Mouse (Mus musculus) left cerebral cortex, adult 8-10 months (tissue): ENCODE results near the gene Vti1a. TPM values are rescaled to one million over a fixed set of nuclear protein-coding genes. Genes with fewer than 3 reads are reported as not detected.

Source experiments
- DNase-seq, 2 experiments: peaks; one replicate each; pipeline ENCODE4 v3.0.0; 2022; ENCODE audit warnings: low spot score in 2 of 2
- total RNA-seq, 4 experiments: library from RNA; stranded (reverse); gene quantifications; 2 replicates each; pipeline ENCODE4 v1.2.4; 2022

Gene Vti1a
- 10 to 100 TPM; 62.8 to 67.7 (median 64.3) TPM for total RNA-seq

DNA sequence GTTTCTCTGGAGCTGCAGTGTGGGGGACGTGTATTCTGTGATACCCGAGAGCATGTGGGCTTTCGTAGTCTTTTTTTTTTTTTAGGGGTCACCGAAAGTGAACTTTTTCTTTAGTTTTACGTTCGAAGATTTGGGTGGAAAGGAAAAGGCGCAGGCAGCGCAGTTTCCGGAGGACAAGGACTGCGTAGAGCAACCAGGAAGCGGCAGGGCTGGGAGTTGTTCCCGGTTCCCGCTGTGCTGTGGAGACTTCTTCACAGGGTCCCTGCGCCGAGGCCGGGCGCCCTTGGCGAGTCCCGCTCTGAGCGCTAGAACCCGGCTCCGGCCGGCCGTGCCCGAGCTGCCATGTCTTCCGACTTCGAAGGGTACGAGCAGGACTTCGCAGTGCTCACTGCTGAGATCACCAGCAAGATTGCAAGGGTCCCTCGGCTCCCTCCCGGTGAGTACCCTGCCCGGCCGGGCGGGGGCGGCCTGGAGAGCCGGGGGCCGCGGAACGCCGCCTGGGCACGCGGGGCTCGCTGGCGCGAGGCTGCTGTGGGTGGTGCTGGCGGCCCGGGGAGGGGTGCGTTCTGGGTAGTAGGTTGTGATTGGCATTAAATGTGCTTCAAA, at the start of gene Vti1a:
Gene Vti1a, plus strand, starts transcription at position 187 of the 606 bp plus-strand sequence.
- peak; percentile 73 to 81 for DNase-seq

DNA sequence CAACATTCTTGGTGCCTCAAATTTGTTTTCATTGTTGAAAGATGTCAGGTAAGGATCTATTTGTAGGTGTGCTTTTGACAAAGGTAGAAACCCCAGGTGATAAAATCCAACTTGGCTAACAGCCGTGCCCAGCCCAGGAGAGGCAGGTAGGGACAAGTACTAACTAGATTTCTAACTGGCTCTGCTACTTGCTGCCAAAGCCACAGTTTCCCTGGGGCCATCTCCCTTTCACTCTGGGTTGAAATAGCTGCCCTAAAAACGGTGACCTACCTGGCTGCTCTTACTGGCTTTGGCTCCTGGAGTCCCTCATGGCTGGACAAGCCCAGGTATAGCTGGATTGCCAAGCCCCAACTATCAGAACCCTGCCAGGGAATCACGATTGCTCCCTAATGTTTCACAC, 49.3 kb upstream of the Vti1a start:
- DNase-seq, result no peak

DNA sequence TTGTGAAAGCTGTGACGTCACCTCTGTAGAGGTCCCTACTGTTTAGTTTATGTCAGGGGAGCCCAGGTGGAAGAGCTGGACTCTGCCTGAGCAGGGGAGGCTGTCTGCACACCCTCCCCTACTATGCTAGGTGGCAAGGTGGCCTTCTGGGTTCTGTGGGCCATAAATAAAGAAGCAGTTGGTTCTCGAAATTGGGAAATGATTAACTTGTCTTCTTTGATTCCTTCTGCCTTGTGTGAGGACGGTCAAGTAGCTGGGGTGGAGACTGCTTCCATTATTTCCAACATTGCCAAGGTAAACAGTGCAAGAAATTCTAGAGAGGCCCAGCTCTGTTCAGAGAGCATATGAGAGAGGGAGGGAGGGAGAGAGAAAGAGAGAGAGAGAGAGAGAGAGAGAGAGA, 47.9 kb upstream of the Vti1a start:
- no peak for DNase-seq

DNA sequence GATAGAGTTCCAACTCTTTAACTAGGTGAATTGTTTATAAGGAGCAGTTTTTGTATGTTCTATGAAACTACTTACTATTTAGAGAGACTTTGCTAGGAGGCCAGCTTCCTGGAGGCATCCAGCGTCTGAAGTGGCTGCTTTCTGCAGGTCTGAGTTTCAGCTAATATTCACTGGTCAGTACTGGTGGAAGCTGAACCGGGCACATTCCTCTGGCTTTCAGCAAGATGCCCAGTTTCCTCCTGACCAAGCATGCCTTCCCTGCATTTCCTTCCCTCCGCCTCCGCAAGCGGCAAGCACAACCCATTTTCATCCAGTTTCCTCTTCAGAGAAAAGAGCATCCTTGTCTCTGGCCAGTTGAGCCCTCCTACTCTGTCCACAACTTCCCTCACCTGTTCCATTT, 47.0 kb upstream of the Vti1a start:
- no peak for DNase-seq

DNA sequence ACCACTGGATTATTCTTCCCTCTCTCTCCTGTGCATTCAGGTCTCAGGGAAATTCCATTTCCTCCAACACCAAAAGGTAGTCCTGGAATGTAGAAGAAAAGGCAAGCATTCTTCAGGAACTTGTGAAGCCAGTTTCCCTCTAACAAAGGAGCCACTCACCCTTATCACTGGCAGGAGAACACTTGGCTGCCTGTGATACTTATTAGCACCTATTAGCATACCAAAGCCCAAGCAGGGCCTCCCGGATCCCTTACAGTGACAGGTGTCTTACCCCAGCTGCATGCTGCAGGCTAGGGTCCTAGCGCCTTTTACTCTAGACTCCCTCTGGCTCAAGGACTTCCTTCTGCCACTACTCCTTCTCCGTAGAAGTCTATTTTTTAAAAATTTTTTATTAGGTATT, 44.6 kb upstream of the Vti1a start:
- no peak for DNase-seq

DNA sequence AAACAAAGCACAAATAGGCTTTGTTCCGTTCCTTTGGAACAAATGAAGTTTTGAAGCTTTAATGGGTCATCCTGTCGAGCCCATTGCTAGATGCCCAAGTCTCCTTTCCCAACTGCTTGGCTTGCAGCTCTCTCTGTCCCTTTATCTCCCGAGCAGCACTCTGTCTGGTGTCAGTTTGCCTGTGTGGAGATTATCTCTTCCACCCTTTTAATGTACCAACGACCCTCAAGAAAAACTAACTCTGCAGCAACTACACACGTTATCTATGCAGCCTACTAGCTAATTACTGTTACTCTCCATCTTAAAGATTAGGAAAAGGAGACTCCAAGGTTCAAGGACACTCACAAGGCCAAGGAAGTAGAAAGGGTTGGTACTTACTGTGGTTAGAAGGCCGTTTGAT, 42.8 kb upstream of the Vti1a start:
- DNase-seq, result no peak

DNA sequence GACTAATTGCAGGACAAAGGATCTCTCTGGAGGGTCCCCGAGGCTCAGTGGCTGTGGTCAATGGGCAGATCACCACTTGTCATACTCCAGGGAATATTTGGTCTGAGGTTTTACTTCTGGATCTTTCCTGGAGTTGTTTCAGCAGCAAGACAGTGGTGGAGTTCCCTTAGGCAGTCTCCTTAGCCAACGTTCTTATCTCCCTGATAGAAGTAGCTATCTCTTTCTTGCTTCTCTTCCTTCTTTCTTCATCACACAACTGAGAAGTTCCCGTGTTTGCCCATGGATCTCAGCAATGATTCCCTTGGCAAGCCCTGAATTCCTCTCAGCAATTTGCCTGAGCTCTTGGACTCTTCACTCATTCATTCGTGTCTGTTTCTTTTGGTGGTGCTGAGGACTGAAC, 40.0 kb upstream of the Vti1a start:
- no peak for DNase-seq

DNA sequence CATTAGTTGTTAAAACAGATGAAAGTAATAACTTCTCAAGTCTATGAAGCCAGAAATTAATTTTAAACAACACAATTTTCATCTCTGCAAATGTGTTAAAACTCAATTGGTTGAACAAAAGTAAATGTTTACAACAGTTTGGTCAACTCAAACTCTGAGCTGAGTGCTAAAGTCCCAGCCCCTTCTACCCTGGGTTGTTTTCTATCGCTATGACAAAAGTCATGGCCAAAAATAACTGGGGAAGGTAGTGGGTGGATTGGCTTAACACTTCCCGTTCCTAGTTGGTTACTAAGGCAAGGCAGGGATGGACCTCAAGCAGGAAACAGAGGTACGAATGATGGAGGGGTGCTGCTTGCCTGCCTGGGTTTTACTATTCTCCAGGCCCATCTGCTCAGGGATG, 39.3 kb upstream of the Vti1a start:
- no peak for DNase-seq

DNA sequence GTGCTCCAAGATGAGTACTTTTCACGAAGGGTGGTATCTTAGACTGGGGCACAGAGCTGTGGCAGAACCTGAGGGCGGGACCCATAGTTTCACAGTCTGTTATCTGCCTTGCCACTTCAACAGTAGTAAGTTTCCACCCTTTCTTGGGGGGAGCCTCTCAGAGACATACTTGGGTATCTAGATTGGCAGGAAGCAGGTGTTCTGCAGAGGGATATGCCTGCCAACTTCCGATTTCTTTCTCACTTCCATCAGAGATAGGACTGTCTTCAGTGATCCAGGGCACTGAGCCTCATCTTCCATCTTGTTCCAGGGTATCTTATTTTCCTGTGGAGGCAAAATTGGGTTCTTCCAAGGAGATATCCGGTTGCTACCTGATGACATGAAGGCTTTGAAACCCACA, 32.0 kb upstream of the Vti1a start:
- DNase-seq, result no peak

DNA sequence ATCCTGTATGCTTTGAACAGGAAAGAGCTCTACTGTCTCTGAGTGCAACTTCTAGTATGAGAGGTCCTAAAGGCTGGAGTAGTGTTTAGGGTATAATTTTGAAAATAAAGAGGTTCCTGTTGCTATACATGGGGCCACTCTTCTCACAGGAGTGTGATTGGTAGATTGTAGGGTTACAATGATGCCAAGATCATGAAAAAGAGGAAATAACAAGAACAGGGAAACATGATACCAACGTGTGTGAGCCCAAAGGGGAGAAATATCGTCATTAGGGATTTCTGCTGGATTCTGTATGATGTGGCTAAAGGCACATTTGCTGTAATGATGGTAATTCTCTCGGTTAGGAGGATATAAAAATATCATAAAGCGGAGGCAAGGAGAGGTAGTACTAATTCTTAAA, 30.1 kb upstream of the Vti1a start:
- no peak for DNase-seq

DNA sequence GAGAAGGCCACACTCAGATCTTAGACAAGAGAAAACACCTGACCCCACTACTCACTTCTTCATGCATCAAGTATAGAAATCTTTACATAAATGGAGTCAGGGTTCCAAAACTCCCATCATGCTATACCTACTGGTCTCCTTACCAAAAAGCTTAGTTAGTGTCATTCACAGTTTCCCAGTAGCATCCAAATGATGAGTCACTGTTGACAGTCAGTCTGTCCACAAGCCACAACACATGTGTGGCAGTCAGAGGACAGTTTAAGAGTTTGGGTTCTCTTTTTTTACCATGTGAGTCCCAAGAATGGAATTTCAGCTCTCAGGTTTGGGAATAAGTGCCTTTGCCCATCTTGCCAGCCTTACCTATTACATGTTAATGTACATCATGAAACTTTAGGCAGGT, 27.1 kb upstream of the Vti1a start:
- DNase-seq, result no peak

DNA sequence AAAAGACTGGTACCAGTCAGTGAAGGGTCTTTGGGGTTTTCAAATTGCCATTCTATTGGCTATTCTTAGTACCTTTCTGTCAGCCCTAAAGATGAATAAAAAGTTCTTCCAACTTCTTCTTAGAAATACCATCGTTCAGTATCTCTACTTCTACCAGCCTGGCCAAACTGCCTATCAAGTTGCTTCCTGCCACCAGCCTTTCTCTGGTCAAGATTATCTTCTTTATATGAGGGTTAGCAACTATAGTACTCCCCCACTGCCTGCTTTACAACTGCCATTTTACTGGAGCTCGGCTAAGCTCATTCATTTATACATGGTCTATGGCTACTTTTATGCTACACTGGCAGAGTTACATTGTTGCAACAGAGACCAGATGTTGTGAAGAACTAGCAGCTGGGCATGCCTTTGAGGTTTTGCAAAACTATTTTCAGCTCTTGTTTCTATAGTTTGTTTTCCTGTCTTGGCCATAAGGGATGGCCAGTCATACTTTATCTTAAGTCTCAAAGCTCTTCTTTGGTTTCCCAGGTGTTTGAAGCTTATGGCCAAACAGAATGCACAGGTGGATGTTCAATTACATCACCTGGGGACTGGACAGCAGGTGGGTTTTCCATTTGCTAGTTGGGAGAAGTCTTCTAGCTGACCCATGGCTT, 25.3 kb upstream of the Vti1a start:
- DNase-seq, result no peak

DNA sequence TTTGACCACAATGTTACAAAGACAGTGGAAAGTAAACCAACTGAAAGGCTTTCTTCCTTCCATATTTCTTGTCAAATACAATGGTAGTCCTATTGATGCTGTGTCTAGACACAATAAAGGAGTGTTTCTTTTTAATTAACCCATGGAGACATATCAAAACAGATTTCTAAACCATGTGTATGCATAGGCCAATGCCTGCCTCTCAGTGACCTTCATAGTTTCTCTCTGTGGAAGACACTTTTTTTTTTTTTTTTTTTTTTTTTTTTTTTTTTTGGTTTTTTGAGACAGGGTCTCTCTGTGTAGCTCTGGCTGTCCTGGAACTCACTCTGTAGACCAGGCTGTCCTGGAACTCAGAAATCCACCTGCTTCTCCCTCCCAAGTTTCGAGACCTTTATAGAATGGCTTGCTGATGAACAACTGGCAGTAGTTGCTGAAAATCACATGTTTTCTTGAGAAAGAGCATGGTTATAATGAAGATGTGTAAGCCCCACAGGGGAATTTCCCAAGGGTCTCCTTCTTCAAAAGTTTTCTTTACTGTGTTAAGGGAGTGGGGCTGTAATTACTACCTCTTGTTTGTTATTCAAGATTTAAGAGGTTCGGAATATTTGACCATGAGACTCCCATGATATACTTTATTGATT, 23.8 kb upstream of the Vti1a start:
- DNase-seq, result no peak

DNA sequence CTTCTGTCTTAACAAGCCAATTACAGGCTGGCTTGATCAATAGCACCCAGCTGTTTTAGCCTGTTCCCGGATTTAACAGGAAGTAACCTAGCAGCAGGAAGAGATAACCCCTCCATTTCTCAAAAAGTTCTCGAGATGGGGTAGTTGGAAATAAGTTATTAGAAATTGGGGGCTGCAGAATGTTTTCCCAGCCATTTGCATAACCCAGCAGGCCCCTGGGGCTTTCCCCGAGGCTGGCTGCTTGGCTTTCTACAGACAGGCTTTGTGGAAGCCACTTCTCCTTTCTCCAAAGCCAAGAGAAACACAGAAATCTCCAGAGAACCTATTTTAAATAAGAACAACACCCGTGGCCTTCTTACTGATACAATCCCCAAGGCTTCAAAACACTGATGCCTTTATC, 22.9 kb upstream of the Vti1a start:
- no peak for DNase-seq

DNA sequence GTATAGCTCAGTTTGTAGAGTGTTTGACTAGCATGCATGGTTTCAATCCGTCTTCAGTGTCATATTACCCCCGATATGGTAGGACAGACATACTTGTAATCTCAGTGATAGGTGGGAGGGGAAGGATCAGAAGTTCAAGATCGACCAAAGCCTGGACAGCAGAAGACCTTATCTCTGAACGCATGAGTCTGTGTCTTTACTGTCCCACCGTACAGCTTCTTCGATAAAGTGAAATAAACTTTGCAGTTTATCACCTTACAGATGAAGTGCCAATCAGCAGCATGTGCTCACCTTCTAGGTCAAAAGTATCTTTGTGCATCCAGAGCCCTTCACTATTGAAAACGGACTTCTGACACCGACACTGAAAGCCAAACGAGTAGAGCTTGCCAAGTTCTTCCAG, 21.0 kb upstream of the Vti1a start:
- DNase-seq, result no peak

DNA sequence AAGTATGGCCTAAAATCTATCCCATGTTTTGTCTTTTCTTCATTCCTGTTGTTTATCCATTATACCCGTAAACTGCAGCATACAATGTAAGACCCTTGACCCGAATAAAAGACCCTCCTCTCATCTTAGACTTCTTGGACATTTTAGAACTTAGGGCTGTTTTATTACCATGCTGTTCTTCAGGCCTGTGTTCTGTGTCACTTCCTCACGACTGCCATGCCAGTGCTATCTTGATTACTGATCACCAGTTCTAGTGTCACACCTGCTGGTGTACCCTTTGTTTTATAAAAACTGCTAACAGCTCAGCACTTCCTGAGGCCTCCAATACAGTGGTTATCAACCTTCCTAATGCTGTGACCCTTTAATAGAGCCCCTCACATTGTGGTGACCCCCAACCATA, 20.5 kb upstream of the Vti1a start:
- no peak for DNase-seq

DNA sequence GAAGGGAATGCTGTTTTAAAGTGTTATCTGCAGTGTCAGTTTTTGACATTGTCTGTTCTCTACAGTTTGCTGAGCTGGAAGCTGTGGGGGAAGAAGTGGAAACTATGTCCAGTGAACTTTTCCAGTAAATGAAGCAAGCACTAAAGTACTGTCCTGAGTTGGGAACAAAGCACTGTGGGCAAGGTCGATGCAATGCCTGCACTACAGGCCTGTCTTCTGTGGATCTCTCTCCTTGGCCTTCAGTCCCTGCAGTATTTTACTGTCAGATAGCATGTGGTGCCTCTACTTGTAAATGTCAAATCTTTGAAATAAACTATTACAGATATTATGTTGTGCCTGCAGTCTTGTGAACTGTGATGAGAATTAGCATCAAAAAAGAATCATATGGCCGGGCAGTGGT, 19.8 kb upstream of the Vti1a start:
- no peak for DNase-seq

DNA sequence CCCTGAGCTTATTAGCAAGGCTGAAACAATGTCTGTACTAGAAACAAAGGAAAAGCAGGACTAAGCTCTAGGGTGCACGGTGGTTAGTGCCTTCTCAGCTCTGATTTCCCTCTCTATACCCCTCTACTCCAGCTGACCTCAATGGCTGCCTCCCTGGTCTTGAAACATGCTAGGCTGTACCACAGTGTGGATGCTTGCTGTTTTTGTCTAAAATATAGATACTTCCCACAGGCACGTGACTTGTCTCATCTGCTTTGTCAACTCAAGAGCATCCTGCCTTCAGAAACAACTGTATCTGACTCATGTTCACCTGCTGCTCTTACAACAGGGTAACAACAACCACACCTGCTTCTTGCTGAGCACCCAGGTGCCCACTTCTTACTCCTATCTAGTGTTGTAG, 18.6 kb upstream of the Vti1a start:
- no peak for DNase-seq

DNA sequence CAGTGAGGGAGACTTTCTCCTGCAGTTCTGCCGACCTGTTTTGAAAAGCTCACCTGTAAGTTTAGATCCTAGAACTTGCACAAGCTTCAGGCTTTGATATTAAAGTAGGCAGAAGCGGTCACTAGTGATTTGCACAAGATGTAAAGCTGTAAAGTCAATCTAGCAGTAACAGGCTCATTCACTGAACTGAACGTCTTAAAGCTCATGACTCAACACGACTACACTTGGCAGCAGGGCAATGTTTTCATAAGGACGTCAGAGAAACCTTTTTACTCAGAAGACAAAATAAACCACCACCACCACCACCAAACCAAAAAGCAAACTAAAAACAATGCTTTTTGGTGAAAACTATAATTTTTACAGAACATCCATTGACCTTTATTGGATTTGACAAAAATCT, 18.1 kb upstream of the Vti1a start:
- no peak for DNase-seq

DNA sequence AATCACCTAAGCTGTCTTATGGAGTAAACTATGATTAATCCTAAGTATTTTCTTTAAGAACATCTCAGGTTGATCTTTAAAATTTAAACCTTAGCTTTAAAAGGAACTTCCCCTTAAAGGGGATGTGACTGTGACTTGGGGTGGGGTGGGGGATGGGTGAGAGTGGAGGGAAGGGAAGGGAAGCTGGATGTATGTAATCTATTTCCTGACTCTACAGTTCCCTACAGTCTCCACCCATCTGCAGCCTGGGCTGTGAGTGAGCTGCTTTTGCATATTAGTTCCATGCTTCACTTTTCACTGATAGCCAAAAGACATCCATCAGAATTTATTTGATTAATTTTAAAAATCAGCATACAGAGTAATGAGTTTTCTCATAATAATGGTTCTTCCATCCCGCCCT, 16.7 kb upstream of the Vti1a start:
- no peak for DNase-seq

DNA sequence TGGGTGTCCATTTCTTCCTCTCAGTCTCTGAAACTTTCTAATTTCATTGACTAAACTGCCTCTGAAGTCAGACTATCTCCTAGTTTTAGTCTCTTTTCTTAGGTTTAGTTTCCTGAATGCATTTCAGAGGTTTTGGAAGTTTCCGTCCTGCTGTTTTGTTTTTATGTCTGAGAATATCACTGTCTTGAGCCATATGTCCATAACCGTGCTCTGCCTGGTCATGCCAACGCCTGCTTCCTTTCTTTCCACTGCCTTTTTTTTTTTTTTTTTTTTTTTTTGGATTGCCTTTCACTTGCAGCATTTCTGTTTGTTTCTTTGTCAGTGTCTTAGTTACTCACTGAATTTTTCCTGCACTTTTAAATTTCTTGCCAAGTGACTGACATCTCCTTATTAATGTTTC, 15.6 kb upstream of the Vti1a start:
- DNase-seq, result no peak

DNA sequence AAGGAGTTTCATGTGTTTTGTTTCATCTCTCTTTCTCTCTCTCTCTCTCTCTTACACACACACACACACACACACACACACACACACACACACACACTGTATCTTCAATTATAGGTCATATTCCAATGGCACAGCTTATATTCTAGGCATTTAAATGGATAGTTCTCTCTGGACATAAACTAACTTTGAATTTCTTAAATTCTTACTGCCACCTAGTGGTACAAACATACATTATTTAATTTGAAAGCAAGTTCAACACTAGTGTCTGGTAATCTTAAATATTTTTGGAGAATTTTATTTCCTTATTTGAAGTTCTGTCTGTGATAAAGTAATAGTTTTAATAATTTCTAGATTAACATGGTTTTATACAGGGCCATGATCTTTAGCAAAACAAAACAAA, 11.1 kb upstream of the Vti1a start:
- DNase-seq, result no peak

DNA sequence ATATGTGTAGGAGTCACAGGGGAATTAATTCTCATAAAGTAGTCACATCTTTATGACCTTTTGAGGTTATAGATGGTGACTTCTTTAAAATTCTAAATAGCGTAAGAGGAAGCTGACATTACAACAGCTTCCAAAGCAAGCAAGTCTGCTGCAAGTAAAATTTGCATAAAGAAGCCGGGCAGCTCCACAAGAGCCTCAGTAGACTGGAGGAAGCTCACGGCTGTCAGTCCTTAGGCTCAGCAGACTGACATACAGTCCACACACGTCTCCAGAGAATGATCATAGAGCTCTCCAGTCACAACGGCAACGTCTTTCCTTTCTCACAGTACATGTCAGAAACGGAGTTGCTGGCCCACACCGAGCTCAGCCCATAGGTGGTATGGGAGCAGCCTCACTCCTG, 4.2 kb upstream of the Vti1a start:
- DNase-seq, result no peak
